Mouse (Mus musculus): ENCODE results near the gene Apaf1.

The Apaf1 gene

GRCm38 (mm10) chr10:90940521-90941520, 141.7 kb downstream of the Apaf1 start:
- no peaks in the 10 kb centered on the region for H3K27me3 ChIP-seq (ENCODE audit: control insufficient read depth, insufficient read depth, low read length, poor library complexity, severe bottlenecking)
- H3K36me3 ChIP-seq (ENCODE audit: control insufficient read depth, insufficient read depth, low read length, poor library complexity, severe bottlenecking): no peaks in the 10 kb centered on the region
- no peak for DNase-seq (ENCODE audit: low read depth, low spot score)
